Mouse (Mus musculus) G1E (cell line): ENCODE measurements around the gene Phb. TPM values are rescaled to one million over a fixed set of nuclear protein-coding genes. Genes with fewer than 3 reads are reported as not detected.

Source experiments
- ATAC-seq: 2 replicates; pipeline ENCODE4 v1.8.0; 2016; ENCODE audit warnings: mild to moderate bottlenecking; ENCODE audit not compliant: insufficient number of reproducible peaks, poor library complexity, low FRiP score, severe bottlenecking; ENCODE audit errors: extremely low read depth
- DNase-seq: peaks from one replicate; pipeline ENCODE4 v3.0.0; 2012; ENCODE audit warnings: low spot score
- H3K27me3 ChIP-seq: 2 replicates; pipeline ENCODE4 v1.6.1; 2012; ENCODE audit warnings: mild to moderate bottlenecking, low read length, inconsistent platforms; ENCODE audit not compliant: insufficient read depth
- H3K36me3 ChIP-seq: replicated peaks from 2 replicates; pipeline ENCODE3; 2012; ENCODE audit warnings: mild to moderate bottlenecking, inconsistent platforms
- H3K4me1 ChIP-seq: 2 replicates; pipeline ENCODE4 v1.6.1; 2012; ENCODE audit warnings: low read depth, low read length, inconsistent platforms, mixed read lengths; ENCODE audit not compliant: insufficient read depth
- H3K4me3 ChIP-seq: 2 replicates; pipeline ENCODE4 v1.5.1; 2012; ENCODE audit warnings: low read depth, mild to moderate bottlenecking, inconsistent platforms, low read length, moderate library complexity, mixed read lengths
- H3K9me3 ChIP-seq: replicated peaks from 2 replicates; pipeline ENCODE4 v1.6.1; 2012; ENCODE audit warnings: inconsistent platforms
- CTCF ChIP-seq: IDR thresholded peaks from 2 replicates; pipeline ENCODE4 v1.5.1; 2012; ENCODE audit warnings: low read depth, low read length, inconsistent platforms, mixed read lengths
- GATA1 ChIP-seq: IDR thresholded peaks from 2 replicates; pipeline ENCODE4 v1.6.1; 2012; ENCODE audit warnings: borderline replicate concordance, low read length, inconsistent platforms, mixed read lengths
- GATA2 ChIP-seq: IDR thresholded peaks from 2 replicates; pipeline ENCODE4 v1.6.1; 2012; ENCODE audit warnings: low read depth, low read length, inconsistent platforms, borderline replicate concordance
- POLR2AphosphoS5 ChIP-seq: IDR thresholded peaks from 2 replicates; pipeline ENCODE4 v1.6.1; 2012; ENCODE audit warnings: low read depth, low read length, inconsistent platforms; ENCODE audit not compliant: insufficient replicate concordance
- TAL1 ChIP-seq: conservative IDR thresholded peaks from 2 replicates; pipeline ENCODE4 v1.6.1; 2012; ENCODE audit warnings: low read depth, low read length, inconsistent platforms, mixed read lengths
- polyA plus RNA-seq: library from polyadenylated mRNA; stranded (reverse); fragments of >175 nt; gene quantifications from 2 replicates; pipeline ENCODE4 v1.2.3, GENCODE M21; 2012
- total RNA-seq, 2 experiments: library from RNA; stranded (forward) in 1 of 2; stranded (reverse) in 1 of 2; fragments of 200-1000 nt in 1 of 2; fragments of >200 nt in 1 of 2; fragmentation: Nextera tagmentation in 1 of 2; gene quantifications; 2 replicates each; pipeline ENCODE4 v1.2.3; 2014 to 2017

Gene Phb
- total and polyA plus RNA-seq, 3 experiments, result 44.0 to 111 (median 50.0) TPM

DNA sequence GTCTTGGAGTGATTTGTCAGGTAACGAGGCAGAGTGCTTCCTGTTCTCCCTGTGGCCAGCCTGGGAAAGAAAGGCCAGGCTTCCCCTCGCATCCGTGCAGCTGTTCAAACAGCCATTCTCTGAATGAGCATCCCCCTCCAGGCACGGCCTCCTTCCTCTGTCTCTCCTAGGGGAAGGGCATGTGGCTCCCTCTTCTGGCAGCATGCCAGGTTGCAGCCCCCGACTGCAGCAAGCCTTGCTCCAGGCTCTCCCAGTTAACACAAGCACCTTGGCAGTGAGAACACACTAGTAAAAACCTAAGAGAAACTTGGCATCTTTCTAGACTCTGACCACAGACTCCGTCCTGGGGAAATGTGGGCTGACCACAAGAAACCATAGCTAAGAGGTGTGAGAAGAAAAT, 9.6 kb downstream of the Phb start:
- Histone ChIP-seq H3K4me1 (peaks cover 26% of the 10 kb centered on the region), H3K4me3 (no peak overlapping the region), H3K27me3 (no peaks in the 10 kb centered on the region), H3K9me3 (no peaks in the 10 kb centered on the region), H3K36me3 (peaks cover 96% of the 10 kb centered on the region)
- peak; percentile 28; the same call in 1 of the 2 replicates for ATAC-seq
- TF ChIP-seq TAL1 (no peak), GATA1 (no peak), CTCF (peak; percentile 90), POLR2AphosphoS5 (no peak), GATA2 (no peak)
- DNase-seq, result peak; percentile 57

DNA sequence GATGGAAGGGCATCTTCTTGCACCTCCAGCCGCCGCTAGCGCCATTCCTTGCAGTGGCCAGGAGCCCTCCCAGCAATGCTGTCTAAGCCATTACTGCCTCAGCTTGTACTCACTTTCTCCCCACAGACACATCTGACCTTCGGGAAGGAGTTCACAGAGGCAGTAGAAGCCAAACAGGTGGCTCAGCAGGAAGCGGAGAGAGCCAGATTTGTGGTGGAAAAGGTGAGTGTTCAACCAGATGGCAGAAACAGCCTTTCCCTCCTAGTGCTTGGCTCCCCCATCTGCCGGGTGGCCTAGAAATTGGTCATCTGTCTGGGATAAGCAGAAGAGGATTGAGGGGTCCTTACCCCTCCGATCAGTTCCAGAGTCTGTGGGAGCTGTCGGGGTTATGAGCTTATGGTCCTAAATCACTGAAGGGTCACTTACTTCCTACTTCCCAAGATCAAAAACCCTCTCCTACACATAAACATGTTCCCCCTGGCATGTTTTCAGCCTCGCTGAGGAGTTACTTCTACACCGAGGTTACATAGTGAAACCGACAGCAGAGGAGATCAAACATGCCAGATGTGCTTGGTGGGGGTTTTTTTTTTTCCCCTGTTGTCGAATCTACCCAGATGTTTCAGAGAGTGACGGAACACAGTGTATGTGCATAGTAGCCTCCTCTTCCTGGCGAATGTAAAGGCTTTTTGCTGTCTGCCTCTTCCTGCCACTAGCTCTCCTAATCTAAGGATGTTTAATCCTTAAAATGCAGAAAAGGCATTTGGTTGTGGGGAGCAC, 11.4 kb downstream of the Phb start:
- Histone ChIP-seq H3K36me3 (peaks cover 98% of the 10 kb centered on the region), H3K27me3 (no peaks in the 10 kb centered on the region)

DNA sequence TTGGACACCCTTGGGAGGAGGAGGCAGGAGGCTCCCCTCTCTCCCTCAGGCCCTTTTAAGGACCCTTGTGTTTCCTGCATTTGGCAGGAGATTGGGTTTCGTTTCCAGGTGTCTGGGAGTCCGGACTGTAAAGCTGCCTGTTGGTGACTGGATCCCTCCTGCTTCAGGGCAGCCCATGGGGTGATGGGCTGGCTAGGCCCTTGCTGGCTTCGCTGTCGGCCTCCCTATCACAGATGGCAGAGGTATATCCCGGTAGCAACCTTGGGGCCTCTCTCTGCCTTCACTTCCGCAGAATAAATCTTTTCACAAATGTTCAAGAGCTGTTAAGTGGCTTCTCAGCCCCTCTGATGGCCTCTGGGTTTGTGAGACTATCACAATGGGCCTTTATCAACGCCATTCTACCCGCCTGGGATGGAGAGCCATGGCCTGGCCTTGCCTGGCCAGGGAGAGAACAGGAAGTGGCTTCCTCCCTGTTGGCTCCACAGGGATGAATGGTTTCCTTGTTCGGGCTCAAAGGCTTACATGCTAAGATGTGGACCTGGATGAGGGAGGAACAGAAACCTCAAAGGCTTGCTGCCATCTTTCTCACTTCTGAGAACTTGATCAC, 15.3 kb downstream of the Phb start:
- Histone ChIP-seq H3K36me3 (peaks cover 82% of the 10 kb centered on the region), H3K9me3 (no peaks in the 10 kb centered on the region), H3K4me3 (no peak overlapping the region)

More for the DNA sequence above, 11.4 kb downstream of the Phb start:
- Histone ChIP-seq H3K9me3 (no peaks in the 10 kb centered on the region), H3K4me1 (peaks cover 27% of the 10 kb centered on the region), H3K4me3 (no peak overlapping the region)
- TF ChIP-seq GATA2, result no peak
- no peak for TF ChIP-seq CTCF
- TF ChIP-seq TAL1, result no peak
- TF ChIP-seq POLR2AphosphoS5, result no peak
- no peak for TF ChIP-seq GATA1
- ATAC-seq, result no peak
- DNase-seq, result no peak

DNA sequence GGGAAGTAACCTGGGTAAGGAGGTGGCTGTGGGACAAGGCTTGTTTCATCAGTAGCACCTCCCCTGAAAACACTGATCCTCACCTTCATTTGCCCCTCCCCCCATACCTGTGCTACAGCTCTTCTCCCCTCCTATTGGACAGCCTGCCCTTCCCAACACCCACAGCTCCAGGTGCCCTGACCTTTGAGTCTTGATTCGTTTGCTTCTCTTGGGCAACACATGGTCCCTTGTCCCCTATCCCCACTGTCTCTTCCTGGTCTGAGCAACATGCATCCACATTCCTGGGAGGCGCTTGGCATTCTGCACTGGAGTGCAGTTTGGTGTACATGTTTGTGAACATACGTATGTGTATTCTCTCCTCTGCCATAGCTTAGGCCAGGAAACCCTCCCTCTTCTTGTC, 16.2 kb downstream of the Phb start:
- no peaks in the 10 kb centered on the region for H3K27me3 ChIP-seq
- ATAC-seq (no peak), DNase-seq (no peak)
- H3K4me1 ChIP-seq, result peaks cover 45% of the 10 kb centered on the region
- H3K36me3 ChIP-seq, result peaks cover 73% of the 10 kb centered on the region
- no peaks in the 10 kb centered on the region for H3K9me3 ChIP-seq
- no peak for TF ChIP-seq TAL1
- no peak for TF ChIP-seq POLR2AphosphoS5
- H3K4me3 ChIP-seq, result no peak overlapping the region

More for the DNA sequence above, 15.3 kb downstream of the Phb start:
- Histone ChIP-seq H3K27me3 (no peaks in the 10 kb centered on the region), H3K4me1 (peaks cover 40% of the 10 kb centered on the region)
- ATAC-seq, result no peak
- no peak for TF ChIP-seq GATA1
- no peak for TF ChIP-seq POLR2AphosphoS5
- no peak for TF ChIP-seq CTCF
- no peak for TF ChIP-seq GATA2
- TF ChIP-seq TAL1, result no peak
- no peak for DNase-seq

DNA sequence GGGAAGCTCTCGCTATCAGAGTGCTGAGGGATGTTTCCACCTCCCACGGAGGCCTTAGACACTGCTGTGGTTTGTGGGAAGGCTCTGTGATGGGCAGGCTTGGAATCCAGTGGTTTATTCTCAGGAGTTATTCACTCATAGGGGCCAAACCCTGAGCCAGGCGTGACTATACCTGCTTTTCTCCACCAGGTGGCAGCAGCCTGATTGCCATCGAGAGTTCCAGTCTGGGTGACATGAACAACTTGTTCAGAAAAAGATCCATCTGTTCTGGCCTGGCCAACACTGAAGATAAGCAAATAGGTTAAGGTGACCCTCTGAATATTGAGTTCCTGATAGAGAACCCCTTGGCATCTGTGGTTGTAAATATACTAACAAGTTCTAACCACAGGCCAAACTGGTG, 19.3 kb downstream of the Phb start:
- Histone ChIP-seq H3K4me3 (no peak overlapping the region; the same call in 1 of the 2 replicates), H3K4me1 (peaks cover 68% of the 10 kb centered on the region), H3K9me3 (no peaks in the 10 kb centered on the region), H3K36me3 (peaks cover 44% of the 10 kb centered on the region), H3K27me3 (no peaks in the 10 kb centered on the region)
- 0 out of 2 replicates have a peak, but pooled peaks have one; percentile 22 for ATAC-seq
- DNase-seq, result peak; percentile 71
- TF ChIP-seq TAL1, result peak; percentile 39
- TF ChIP-seq POLR2AphosphoS5, result no peak
- peak; percentile 96 for TF ChIP-seq CTCF
- TF ChIP-seq GATA2, result no peak
- no peak for TF ChIP-seq GATA1

DNA sequence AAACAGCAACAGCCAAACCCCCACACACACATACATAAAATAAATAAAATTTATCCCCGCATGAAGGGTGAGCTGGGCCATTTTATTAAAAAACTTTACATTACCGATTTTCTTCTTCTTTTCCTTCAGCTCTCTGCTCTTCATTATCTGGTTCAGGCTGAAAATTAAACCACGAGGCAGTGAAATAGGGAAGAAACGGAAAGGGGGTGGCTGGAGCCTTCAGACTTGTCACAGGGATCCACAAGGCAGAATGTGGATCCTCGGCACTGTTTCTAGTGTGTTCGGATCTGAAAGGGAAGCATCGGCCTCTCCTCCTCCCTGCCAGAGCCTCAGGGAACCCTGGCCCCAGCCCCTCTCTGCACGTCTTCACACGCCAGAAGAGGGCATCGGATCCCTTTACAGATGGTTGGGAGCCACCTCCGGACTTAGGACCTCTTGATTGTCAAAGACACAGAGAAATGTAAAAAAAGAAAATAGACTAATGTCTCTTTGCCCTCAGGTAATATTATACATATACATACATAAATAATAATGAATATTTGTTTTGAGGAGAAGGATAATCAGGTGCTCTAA, 20.4 kb downstream of the Phb start:
- no peak for TF ChIP-seq GATA2

More for the DNA sequence above, 20.4 kb downstream of the Phb start:
- DNase-seq (peak; percentile 73), ATAC-seq (no peak)
- Histone ChIP-seq H3K9me3 (no peaks in the 10 kb centered on the region), H3K4me1 (peaks cover 77% of the 10 kb centered on the region), H3K36me3 (peaks cover 33% of the 10 kb centered on the region), H3K4me3 (peak overlapping the region; percentile 66), H3K27me3 (no peaks in the 10 kb centered on the region)
